Mouse (Mus musculus) hematopoietic stem cell, adult 5-6 weeks (primary cell): Measurements from ENCODE around the gene Coq4. TPM values are rescaled to one million over a fixed set of nuclear protein-coding genes. Genes with fewer than 3 reads are reported as not detected.

Experiments used
- ATAC-seq, 2 experiments: fragments of 125-278 bp in 1 of 2; replicated peaks in 1 of 2; 2 replicates each; pipeline ENCODE4 v1.8.0; 2016 to 2017; ENCODE audit warnings: inconsistent platforms in 2 of 2, mild to moderate bottlenecking in 2 of 2, moderate number of reproducible peaks in 2 of 2, low read depth in 1 of 2, moderate TSS enrichment in 1 of 2; ENCODE audit not compliant: low FRiP score in 2 of 2, poor library complexity in 2 of 2, severe bottlenecking in 2 of 2, insufficient read depth in 1 of 2, low TSS enrichment in 1 of 2
- total RNA-seq: library from RNA; stranded (forward); fragments of 172-1452, 232-1000 nt; gene quantifications from 2 replicates; pipeline ENCODE4 v1.2.3, GENCODE M21; 2017

The Coq4 gene
- 3.6 and 5.3 TPM in 2 replicates for total RNA-seq

GRCm38 (mm10) chr2:29787104-29787917 lies at the start of gene Coq4:
Gene Coq4 (plus strand): TSS chr2:29787493.
- peak; percentile 88 to 89 for ATAC-seq

DNA sequence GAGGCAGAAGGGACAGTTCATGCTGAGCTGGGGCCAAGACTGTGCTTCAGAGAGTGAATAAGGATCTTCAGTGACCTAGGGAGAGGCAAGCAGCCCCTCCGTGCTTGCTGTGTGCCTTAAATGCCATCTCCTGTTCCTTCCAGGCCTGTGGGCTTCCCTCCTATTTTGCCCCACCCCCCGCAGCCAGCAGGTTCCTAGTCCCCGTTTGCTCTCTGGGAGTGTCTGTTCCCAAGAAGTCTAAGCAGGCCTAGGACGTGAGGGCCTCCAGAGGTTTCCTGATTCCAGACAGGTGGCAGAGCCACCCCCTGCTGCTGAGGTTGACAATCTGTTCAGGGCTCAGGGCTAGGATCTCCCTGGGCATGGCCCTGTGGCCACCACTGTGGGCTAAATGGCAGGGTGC lies 48.5 kb upstream of the Coq4 start:
- ATAC-seq, result no peak

GRCm38 (mm10) chr2:29739368-29739767 lies 47.9 kb upstream of the Coq4 start:
- peak; percentile 79 to 91 for ATAC-seq

- no peak for ATAC-seq
Measured at GRCm38 (mm10) chr2:29741207-29741606, 46.1 kb upstream of the Coq4 start.

DNA sequence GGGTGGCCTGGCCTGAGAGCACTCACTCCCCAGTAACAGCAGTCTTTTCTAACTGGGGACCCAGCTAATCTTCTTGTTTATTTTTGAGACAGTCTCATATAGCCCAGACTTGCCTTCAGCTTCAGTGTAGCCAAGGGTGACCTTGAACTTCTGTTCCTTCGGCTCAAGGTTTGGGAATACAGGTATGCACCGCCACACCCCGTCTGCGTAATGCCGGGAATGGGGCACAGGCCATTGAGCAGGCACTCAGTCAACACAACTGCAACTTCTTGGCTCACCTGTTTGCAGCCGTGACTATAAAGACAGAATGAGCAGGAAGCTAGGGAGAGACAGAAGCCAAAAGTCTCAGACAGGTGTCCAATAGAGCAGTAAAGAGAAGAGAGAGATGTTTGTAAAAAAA lies 43.0 kb upstream of the Coq4 start:
- no peak for ATAC-seq

GRCm38 (mm10) chr2:29747188-29747782 lies 40.0 kb upstream of the Coq4 start:
- no peak for ATAC-seq

- no peak for ATAC-seq
Measured at GRCm38 (mm10) chr2:29747852-29748251, 39.4 kb upstream of the Coq4 start.

GRCm38 (mm10) chr2:29748499-29748898 lies 38.8 kb upstream of the Coq4 start:
- no peak for ATAC-seq

GRCm38 (mm10) chr2:29751497-29751896 lies 35.8 kb upstream of the Coq4 start, which contains the start of gene Gm13420:
Gene Gm13420 (minus strand): TSS chr2:29751685.
- ATAC-seq, result 0 out of 4 replicates have a peak, but pooled peaks of 1 of the 2 experiments have one; percentile 17

DNA sequence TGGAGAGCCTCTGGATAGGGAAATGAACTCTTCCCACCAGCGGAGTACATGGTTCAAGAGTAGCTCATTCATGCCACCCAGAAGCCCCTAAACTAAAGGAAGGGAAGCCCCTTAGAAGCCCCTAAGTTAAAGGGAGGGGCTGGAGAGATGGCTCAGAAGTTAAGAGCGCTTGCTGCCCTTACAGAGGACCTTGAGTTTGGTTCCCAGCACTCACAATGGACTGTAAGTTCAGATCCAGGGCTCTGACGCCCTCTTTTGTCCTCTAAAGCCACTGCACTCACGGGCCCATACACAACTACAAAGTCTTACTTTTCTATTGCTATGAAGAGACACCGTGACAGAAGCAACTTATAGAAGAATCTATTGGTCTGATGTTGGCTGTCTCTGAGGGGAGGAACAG lies 34.9 kb upstream of the Coq4 start:
- no peak for ATAC-seq

DNA sequence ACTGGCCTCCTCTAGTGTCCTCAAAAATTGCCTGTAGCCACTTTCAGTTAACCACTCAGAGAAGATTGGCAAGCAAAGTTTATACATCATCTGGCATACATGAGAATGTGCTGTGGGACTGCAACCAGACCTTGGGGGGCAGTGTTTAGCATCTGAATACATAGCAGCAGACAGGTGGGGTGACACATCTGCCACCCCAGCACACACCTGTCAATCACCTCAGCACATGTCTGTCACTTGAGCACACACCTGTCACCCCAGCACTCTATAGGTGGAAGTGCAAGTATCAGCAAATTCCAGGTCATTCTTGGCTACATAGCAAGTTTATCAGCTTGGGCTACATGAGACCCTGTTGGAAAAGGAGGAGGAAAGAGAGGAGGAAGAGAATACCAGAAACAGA lies 31.6 kb upstream of the Coq4 start:
- no peak for ATAC-seq

- ATAC-seq, result peak; percentile 81 to 86
Measured at GRCm38 (mm10) chr2:29764831-29765230, 22.5 kb upstream of the Coq4 start.

GRCm38 (mm10) chr2:29767976-29768709 lies 19.1 kb upstream of the Coq4 start:
- no peak for ATAC-seq

DNA sequence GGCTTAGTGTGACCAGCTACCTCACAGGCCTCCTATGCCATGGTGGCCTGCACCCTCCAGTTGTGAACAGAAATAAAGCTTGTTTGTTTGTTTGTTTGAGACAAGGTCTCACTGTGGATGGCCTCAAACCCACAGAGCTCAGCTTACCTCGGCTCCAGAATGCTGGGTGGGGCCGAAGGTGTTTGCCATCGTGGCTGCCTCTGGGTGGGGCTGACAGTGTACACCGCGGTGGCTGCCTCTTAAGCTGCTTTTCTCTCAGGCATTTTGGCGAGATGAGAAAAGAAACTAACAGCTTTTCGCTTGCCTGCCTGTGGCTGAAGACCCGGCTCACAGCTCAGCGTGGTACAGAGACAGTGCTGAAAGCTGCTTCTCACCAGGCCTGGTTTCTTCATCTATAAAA lies 18.4 kb upstream of the Coq4 start:
- ATAC-seq, result no peak

- no peak for ATAC-seq
Measured at GRCm38 (mm10) chr2:29770162-29770561, 17.1 kb upstream of the Coq4 start.

GRCm38 (mm10) chr2:29771611-29772461 lies 15.5 kb upstream of the Coq4 start:
- peak; percentile 62 to 67; a peak in 3 of 4 replicates for ATAC-seq

GRCm38 (mm10) chr2:29773323-29773722 lies 14.0 kb upstream of the Coq4 start:
- ATAC-seq, result peak in 1 of 2 experiments; percentile 29; a peak in 1 of 4 replicates
